Mouse (Mus musculus) heart, postnatal 36 days (tissue): ENCODE results near the gene Atp1b2. TPM values are rescaled to one million over a fixed set of nuclear protein-coding genes. Genes with fewer than 3 reads are reported as not detected.

Source experiments
- DNase-seq, 2 experiments: peaks; one replicate each; pipeline ENCODE4 v3.0.0; 2021 to 2022
- intact Hi-C: fragments of 180-260 bp; cut with DNase I; formaldehyde crosslinking; loops from one replicate; pipeline ENCODE4 v1.15.1; 2025
- microRNA-seq, 2 experiments: library from miRNA; unstranded; fragments of <30 nt; microRNA quantifications; one replicate each; pipeline ENCODE4 v1.2.0; 2021; ENCODE audit warnings: borderline number of aligned reads in 2 of 2
- total RNA-seq, 2 experiments: library from RNA; stranded (reverse); gene quantifications; 2 replicates each; pipeline ENCODE4 v1.2.3; 2021

The Atp1b2 gene
- total RNA-seq, 2 experiments from 2014 or later: 20.9 to 22.5 TPM

DNA sequence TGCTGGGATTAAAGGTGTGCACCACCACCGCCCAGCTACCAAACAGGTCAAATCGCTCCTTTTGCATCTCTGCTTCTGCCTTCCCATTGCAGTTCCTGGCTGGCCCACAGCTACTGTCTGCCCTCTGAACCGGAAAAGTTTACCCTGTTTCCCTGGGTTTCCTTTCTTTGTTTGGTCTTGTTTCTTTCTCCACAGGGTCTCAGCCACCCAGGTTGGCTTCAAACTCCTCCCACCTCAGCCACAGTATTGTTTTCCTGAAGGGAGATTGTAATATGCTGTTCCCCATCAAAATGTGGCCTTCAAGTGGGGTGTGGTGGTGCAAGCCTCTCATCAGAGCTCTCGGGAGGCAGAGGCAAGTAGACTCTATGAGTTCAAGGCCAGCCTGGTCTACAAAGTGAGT, 54.4 kb downstream of the Atp1b2 start:
- intact Hi-C loops: no loop called here
- DNase-seq: no peak

Small RNA genes within 50 kb of the gene (microRNA-seq; reads per million reads assigned to microRNA genes)
- 0 reads per million in 2 experiments for gene Mir467f

Other genes starting within 250 kb of the Atp1b2 start
- gene Chd3, start 236.5 kb downstream of the Atp1b2 start, total RNA-seq: 10 to 100 TPM; 21.8 to 22.8 TPM
- gene Naa38, start 210.5 kb downstream of the Atp1b2 start, total RNA-seq: 100 to 1,000 TPM; 101 to 103 TPM
- gene Cyb5d1, start 210.3 kb downstream of the Atp1b2 start, total RNA-seq: 10 to 100 TPM; 29.6 to 31.8 TPM
- 10 to 100 TPM; 23.3 to 29.6 TPM for gene Tmem88, start 207.7 kb downstream of the Atp1b2 start, total RNA-seq
- gene Kdm6b, start 192.3 kb downstream of the Atp1b2 start, total RNA-seq: 10 to 100 TPM; 26.1 to 29.1 TPM
- gene Dnah2, start 56.8 kb downstream of the Atp1b2 start, total RNA-seq: under 1 TPM; 0.33 to 0.57 TPM
- 10 to 100 TPM; 77.4 to 98.0 TPM for gene Efnb3, start 45.7 kb downstream of the Atp1b2 start, total RNA-seq
- 1 to 10 TPM; 5.1 to 6.3 TPM for gene Wrap53, start 25.7 kb downstream of the Atp1b2 start, total RNA-seq
- gene Trp53, start 25.6 kb downstream of the Atp1b2 start, total RNA-seq: 10 to 100 TPM; 13.9 to 17.0 TPM
- not detected for gene Shbg, start 12.0 kb upstream of the Atp1b2 start, total RNA-seq
- 1 to 10 TPM; 3.7 to 4.1 TPM for gene Sat2, start 16.1 kb upstream of the Atp1b2 start, total RNA-seq
- 10 to 100 TPM; 87.3 to 98.6 TPM for gene Fxr2, start 27.0 kb upstream of the Atp1b2 start, total RNA-seq
- not detected for gene Sox15, start 49.4 kb upstream of the Atp1b2 start, total RNA-seq
- 10 to 100 TPM; 14.9 to 16.2 TPM for gene Mpdu1, start 56.7 kb upstream of the Atp1b2 start, total RNA-seq
- 1 to 10 TPM; 8.7 to 9.1 TPM for gene Cd68, start 60.2 kb upstream of the Atp1b2 start, total RNA-seq
- gene Eif4a1, start 66.5 kb upstream of the Atp1b2 start, total RNA-seq: 100 to 1,000 TPM; 188 to 222 TPM
- gene Senp3, start 76.1 kb upstream of the Atp1b2 start, total RNA-seq: 10 to 100 TPM; 30.4 to 31.8 TPM
- gene Tnfsf13, start 79.8 kb upstream of the Atp1b2 start, total RNA-seq: 1 to 10 TPM; 1.4 to 2.4 TPM
- 10 to 100 TPM; 16.3 to 21.0 TPM for gene Tnfsf12, start 89.9 kb upstream of the Atp1b2 start, total RNA-seq
- 1 to 10 TPM; 4.4 to 4.6 TPM for gene Tnfsfm13, start 90.2 kb upstream of the Atp1b2 start, total RNA-seq
- gene Polr2a, start 152.7 kb upstream of the Atp1b2 start, total RNA-seq: 10 to 100 TPM; 30.1 to 35.4 TPM
- gene Slc35g3, start 156.0 kb upstream of the Atp1b2 start, total RNA-seq: not detected
- gene Zbtb4, start 160.0 kb upstream of the Atp1b2 start, total RNA-seq: 10 to 100 TPM; 39.0 to 43.1 TPM
- 1 to 10 TPM; 3.6 to 4.3 TPM for gene Chrnb1, start 190.0 kb upstream of the Atp1b2 start, total RNA-seq
- 1 to 10 TPM; 2.4 to 3.0 TPM for gene Fgf11, start 195.9 kb upstream of the Atp1b2 start, total RNA-seq
- gene Tmem102, start 199.7 kb upstream of the Atp1b2 start, total RNA-seq: under 1 TPM; 0.41 to 0.56 TPM
- not detected for gene Gm39566, start 209.4 kb upstream of the Atp1b2 start, total RNA-seq
- gene Spem2, start 212.5 kb upstream of the Atp1b2 start, total RNA-seq: not detected
- not detected for gene Spem1, start 216.2 kb upstream of the Atp1b2 start, total RNA-seq
- gene Nlgn2, start 231.8 kb upstream of the Atp1b2 start, total RNA-seq: 1 to 10 TPM; 4.6 to 4.8 TPM
- 100 to 1,000 TPM; 189 to 220 TPM for gene Tmem256, start 232.6 kb upstream of the Atp1b2 start, total RNA-seq
- 10 to 100 TPM; 24.6 to 26.7 TPM for gene Plscr3, start 240.4 kb upstream of the Atp1b2 start, total RNA-seq